Mouse (Mus musculus): ENCODE data around the gene Usf3. TPM values are rescaled to one million over a fixed set of nuclear protein-coding genes. Genes with fewer than 3 reads are reported as not detected.

Gene Usf3
- total and polyA plus RNA-seq, 3 experiments: 5.9 to 21.2 (median 16.5) TPM

- 75% methylated on average over 7 of the region's 7 CpGs for WGBS
- no peaks in the 10 kb centered on the region for H3K79me2 ChIP-seq (replicated peaks; ENCODE audit: control insufficient read depth, insufficient read depth, low read length)
- no peak overlapping the region for H3K9ac ChIP-seq (ENCODE audit: low read depth, low read length)
- TF ChIP-seq CTCF (IDR thresholded peaks at IDR 0.05): no peak
- no peak for TF ChIP-seq POLR2A (IDR thresholded peaks at IDR 0.05; ENCODE audit: insufficient read depth, low read depth, low read length)
- TF ChIP-seq EP300 (IDR thresholded peaks at IDR 0.05; ENCODE audit: insufficient read depth, low read depth, low read length): no peak
- H3K27ac ChIP-seq: no peak overlapping the region
- intact Hi-C loops (cut with DNase I): no loop called here
- H3K27me3 ChIP-seq (ENCODE audit: control insufficient read depth, insufficient read depth, low read length): no peaks in the 10 kb centered on the region
- no peak overlapping the region for H3K4me3 ChIP-seq
- DNase-seq: no peak
- no peaks in the 10 kb centered on the region for H3K36me3 ChIP-seq (ENCODE audit: control insufficient read depth, insufficient read depth, low read length)
- no peaks in the 10 kb centered on the region for H3K4me1 ChIP-seq (ENCODE audit: control insufficient read depth, insufficient read depth, low read length)
Measured at GRCm38 (mm10) chr16:44159325-44159724, 13.7 kb upstream of the Usf3 start.

- WGBS: 92% methylated on average over 2 of the region's 2 CpGs
- no peak for DNase-seq
- H3K4me3 ChIP-seq: no peak overlapping the region
- no peaks in the 10 kb centered on the region for H3K4me1 ChIP-seq (ENCODE audit: control insufficient read depth, insufficient read depth, low read length)
- intact Hi-C loops (cut with DNase I): no loop called here
- H3K9ac ChIP-seq (ENCODE audit: low read depth, low read length): no peak overlapping the region
- no peak for TF ChIP-seq EP300 (IDR thresholded peaks at IDR 0.05; ENCODE audit: insufficient read depth, low read depth, low read length)
- TF ChIP-seq CTCF (IDR thresholded peaks at IDR 0.05): no peak
- no peak for TF ChIP-seq POLR2A (IDR thresholded peaks at IDR 0.05; ENCODE audit: insufficient read depth, low read depth, low read length)
- H3K36me3 ChIP-seq (ENCODE audit: control insufficient read depth, insufficient read depth, low read length): no peaks in the 10 kb centered on the region
- H3K27me3 ChIP-seq (ENCODE audit: control insufficient read depth, insufficient read depth, low read length): no peaks in the 10 kb centered on the region
- no peaks in the 10 kb centered on the region; the same call in 1 of the 2 replicates for H3K79me2 ChIP-seq (replicated peaks; ENCODE audit: control insufficient read depth, insufficient read depth, low read length)
- H3K27ac ChIP-seq: no peak overlapping the region
Measured at GRCm38 (mm10) chr16:44163831-44164230, 9.2 kb upstream of the Usf3 start.

GRCm38 (mm10) chr16:44165182-44165581 is 7.9 kb upstream of the Usf3 start:
- TF ChIP-seq EP300 (IDR thresholded peaks at IDR 0.05; ENCODE audit: insufficient read depth, low read depth, low read length) (no peak), POLR2A (IDR thresholded peaks at IDR 0.05; ENCODE audit: insufficient read depth, low read depth, low read length) (no peak), CTCF (IDR thresholded peaks at IDR 0.05) (no peak)
- no peaks in the 10 kb centered on the region for H3K36me3 ChIP-seq (ENCODE audit: control insufficient read depth, insufficient read depth, low read length)
- H3K4me3 ChIP-seq: no peak overlapping the region
- H3K27me3 ChIP-seq (ENCODE audit: control insufficient read depth, insufficient read depth, low read length): no peaks in the 10 kb centered on the region
- intact Hi-C loops (cut with DNase I): no loop called here
- no peak overlapping the region for H3K27ac ChIP-seq
- H3K9ac ChIP-seq (ENCODE audit: low read depth, low read length): no peak overlapping the region
- no peaks in the 10 kb centered on the region for H3K4me1 ChIP-seq (ENCODE audit: control insufficient read depth, insufficient read depth, low read length)
- DNase-seq: no peak
- 41% methylated on average over 3 of the region's 3 CpGs for WGBS
- no peaks in the 10 kb centered on the region; the same call in 1 of the 2 replicates for H3K79me2 ChIP-seq (replicated peaks; ENCODE audit: control insufficient read depth, insufficient read depth, low read length)

DNA sequence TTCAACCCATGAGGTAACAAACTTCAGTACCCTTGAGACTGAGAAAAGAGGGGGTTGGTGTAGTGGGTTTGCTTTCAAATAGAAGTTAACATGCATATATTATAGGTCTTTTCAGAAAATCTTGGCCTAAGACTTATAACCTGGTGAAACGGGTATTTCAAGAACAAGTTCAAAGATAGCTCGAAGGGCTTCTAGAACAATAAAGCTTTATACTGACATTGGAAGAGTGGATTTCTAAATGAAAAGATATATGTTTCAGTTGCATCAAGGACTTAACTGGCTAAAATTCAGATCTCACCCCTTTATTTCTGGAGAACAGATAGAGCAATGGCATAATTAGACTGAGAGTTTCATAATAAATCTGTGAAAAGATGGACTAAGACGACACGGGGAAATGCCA is 4.1 kb upstream of the Usf3 start:
- H3K4me3 ChIP-seq: no peak overlapping the region
- no peaks in the 10 kb centered on the region for H3K4me1 ChIP-seq (ENCODE audit: control insufficient read depth, insufficient read depth, low read length)
- intact Hi-C loops (cut with DNase I): no loop called here
- H3K79me2 ChIP-seq (replicated peaks; ENCODE audit: control insufficient read depth, insufficient read depth, low read length): no peaks in the 10 kb centered on the region; the same call in 1 of the 2 replicates
- 89% methylated on average over 4 of the region's 4 CpGs for WGBS
- H3K27me3 ChIP-seq (ENCODE audit: control insufficient read depth, insufficient read depth, low read length): no peaks in the 10 kb centered on the region
- TF ChIP-seq EP300 (IDR thresholded peaks at IDR 0.05; ENCODE audit: insufficient read depth, low read depth, low read length) (no peak), POLR2A (IDR thresholded peaks at IDR 0.05; ENCODE audit: insufficient read depth, low read depth, low read length) (no peak), CTCF (IDR thresholded peaks at IDR 0.05) (no peak)
- no peaks in the 10 kb centered on the region for H3K36me3 ChIP-seq (ENCODE audit: control insufficient read depth, insufficient read depth, low read length)
- no peak overlapping the region for H3K9ac ChIP-seq (ENCODE audit: low read depth, low read length)
- DNase-seq: no peak
- no peak overlapping the region for H3K27ac ChIP-seq

- Histone ChIP-seq H3K4me3 (peak overlapping the region; percentile 75), H3K79me2 (replicated peaks; ENCODE audit: control insufficient read depth, insufficient read depth, low read length) (peaks cover 3% of the 10 kb centered on the region), H3K9ac (ENCODE audit: low read depth, low read length) (peak overlapping the region; percentile 78), H3K4me1 (ENCODE audit: control insufficient read depth, insufficient read depth, low read length) (peaks cover 3% of the 10 kb centered on the region), H3K27ac (peak overlapping the region; percentile 85), H3K36me3 (ENCODE audit: control insufficient read depth, insufficient read depth, low read length) (peaks cover 6% of the 10 kb centered on the region), H3K27me3 (ENCODE audit: control insufficient read depth, insufficient read depth, low read length) (no peaks in the 10 kb centered on the region)
- intact Hi-C loops (cut with DNase I): loop anchor here (2.0 to 5.0 kb wide), 3 partner anchors 32 to 185 kb away; no protein-coding TSS in a partner anchor
- under 1% methylated on average over 26 of the region's 26 CpGs for WGBS
- TF ChIP-seq EP300 (IDR thresholded peaks at IDR 0.05; ENCODE audit: insufficient read depth, low read depth, low read length) (no peak), POLR2A (IDR thresholded peaks at IDR 0.05; ENCODE audit: insufficient read depth, low read depth, low read length) (0 out of 2 replicates have a peak, but pooled peaks have one; percentile 22), CTCF (IDR thresholded peaks at IDR 0.05) (peak; percentile 76)
- DNase-seq: peak; percentile 97 to 99
Measured at GRCm38 (mm10) chr16:44172297-44173154, 520 bp upstream of the Usf3 start.

All from heart, adult 2 months (tissue).